Mouse (Mus musculus): ENCODE results near the gene 4930579F01Rik. TPM values are rescaled to one million over a fixed set of nuclear protein-coding genes. Genes with fewer than 3 reads are reported as not detected.
A peak's percentile ranks its signal among the peaks of the same experiment; 100 is the strongest.

4930579F01Rik gene
- total and polyA plus RNA-seq, 3 experiments = not detected

DNA sequence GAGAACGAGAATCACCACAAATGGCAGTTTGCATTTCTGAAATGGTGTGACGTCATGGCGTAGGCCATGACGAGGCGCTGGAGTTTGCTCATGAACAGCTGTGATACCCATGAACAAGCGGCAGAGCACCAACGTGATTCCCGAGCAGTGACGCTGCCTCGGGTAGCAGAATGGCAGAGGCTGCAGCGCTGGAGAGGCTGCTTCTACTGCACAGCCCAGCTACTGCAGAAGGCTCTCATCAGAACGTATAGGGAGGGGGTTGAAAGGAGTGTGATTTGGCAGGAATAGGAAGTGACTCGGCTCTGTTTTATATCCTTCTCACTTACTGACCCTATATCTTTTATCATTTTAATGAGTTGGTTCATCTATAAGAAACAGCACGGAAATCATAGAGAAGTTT, 74.8 kb downstream of the 4930579F01Rik start:
- H3K27me3 ChIP-seq (replicated peaks) = no peaks in the 10 kb centered on the region
- 0 out of 2 replicates have a peak overlapping the region, but pooled peaks have one; percentile 3 for H3K4me2 ChIP-seq (ENCODE audit: insufficient read depth, low read depth, poor library complexity, severe bottlenecking)
- no peak overlapping the region for H3K27ac ChIP-seq (ENCODE audit: insufficient read depth, low read depth)
- no peaks in the 10 kb centered on the region for H3K9me3 ChIP-seq (replicated peaks; ENCODE audit: low read length)
- in situ Hi-C loops (cut with MboI; ENCODE audit: low pct_ligation_motif_present, low pct_unique_long_range_greater_than_20kb, low sequenced_read_pairs) (no loop called here), dilution Hi-C loops (cut with MboI; ENCODE audit: extremely low pct_ligation_motif_present, extremely low pct_unique_long_range_greater_than_20kb, low sequenced_read_pairs) (no loop called here)
- H3K79me2 ChIP-seq (replicated peaks; ENCODE audit: control insufficient read depth, extremely low read depth, insufficient read depth, poor library complexity, severe bottlenecking) = no peaks in the 10 kb centered on the region
- no peak for DNase-seq (ENCODE audit: extremely low read depth)
- peaks cover 0 to 2% of the 10 kb centered on the region in 2 experiments for H3K36me3 ChIP-seq (replicated peaks in 1 of 2; ENCODE audit: control insufficient read depth in 1 of 2, insufficient read depth in 1 of 2, low read length in 1 of 2)
- H3K9ac ChIP-seq (ENCODE audit: insufficient read depth, low read depth) = no peak overlapping the region
- no peak overlapping the region for H3K4me3 ChIP-seq (replicated peaks in 1 of 3; ENCODE audit: low read depth in 2 of 3, low read length in 2 of 3, poor library complexity in 1 of 3)
- TF ChIP-seq BHLHE40 (IDR thresholded peaks at IDR 0.05; ENCODE audit: low read depth, low read length) (no peak), POLR2A (IDR thresholded peaks at IDR 0.05; ENCODE audit: low read depth, low read length) (no peak), CTCF (conservative IDR thresholded peaks at IDR 0.05 in 1 of 2, IDR thresholded peaks at IDR 0.05 in 1 of 2; ENCODE audit: low read depth in 2 of 2, low read length in 2 of 2) (no peak), E2F4 (IDR thresholded peaks at IDR 0.05; ENCODE audit: insufficient replicate concordance, low read depth, low read length) (no peak), HCFC1 (IDR thresholded peaks at IDR 0.05; ENCODE audit: low read depth, low read length) (no peak), KAT2A (IDR thresholded peaks at IDR 0.05; ENCODE audit: insufficient replicate concordance, low read length) (no peak), UBTF (IDR thresholded peaks at IDR 0.05; ENCODE audit: low read depth, low read length) (no peak), ELF1 (IDR thresholded peaks at IDR 0.05; ENCODE audit: low read depth, low read length) (no peak), TBP (conservative IDR thresholded peaks at IDR 0.05; ENCODE audit: low read depth, low read length) (no peak), NRF1 (IDR thresholded peaks at IDR 0.05; ENCODE audit: low read depth, low read length) (no peak)
- peaks cover 3 to 17% of the 10 kb centered on the region in 2 experiments for H3K4me1 ChIP-seq (ENCODE audit: control insufficient read depth in 1 of 2, insufficient read depth in 2 of 2)

DNA sequence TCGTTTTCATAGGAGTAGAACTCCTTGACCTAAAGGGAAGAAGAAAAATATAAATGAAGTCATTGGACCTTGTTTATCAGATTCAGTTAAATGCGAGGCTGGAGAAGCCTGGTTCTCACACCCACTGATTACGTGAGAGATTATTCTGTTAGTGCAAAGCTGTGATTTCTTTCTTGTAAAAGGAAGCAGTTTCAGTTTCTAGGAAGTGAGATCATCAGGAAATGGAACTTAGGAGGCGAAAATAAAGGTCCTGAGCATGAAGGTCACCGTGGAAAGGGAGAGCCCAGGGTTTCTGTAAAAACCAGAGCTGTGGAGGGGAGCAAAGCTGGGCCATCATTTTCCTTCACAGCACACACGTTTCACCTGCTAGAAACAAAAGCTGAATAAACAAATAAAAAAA, 75.2 kb downstream of the 4930579F01Rik start:
- H3K4me1 ChIP-seq (ENCODE audit: control insufficient read depth in 1 of 2, insufficient read depth in 2 of 2) = peaks cover 3 to 17% of the 10 kb centered on the region in 2 experiments
- H3K4me3 ChIP-seq (replicated peaks in 1 of 3; ENCODE audit: low read depth in 2 of 3, low read length in 2 of 3, poor library complexity in 1 of 3) = no peak overlapping the region
- no peak for DNase-seq (ENCODE audit: extremely low read depth)
- no peaks in the 10 kb centered on the region for H3K27me3 ChIP-seq (replicated peaks)
- H3K9ac ChIP-seq (ENCODE audit: insufficient read depth, low read depth) = no peak overlapping the region
- 0 out of 2 replicates have a peak overlapping the region, but pooled peaks have one; percentile 3 for H3K4me2 ChIP-seq (ENCODE audit: insufficient read depth, low read depth, poor library complexity, severe bottlenecking)
- dilution Hi-C loops (cut with MboI; ENCODE audit: extremely low pct_ligation_motif_present, extremely low pct_unique_long_range_greater_than_20kb, low sequenced_read_pairs) (no loop called here), in situ Hi-C loops (cut with MboI; ENCODE audit: low pct_ligation_motif_present, low pct_unique_long_range_greater_than_20kb, low sequenced_read_pairs) (no loop called here)
- TF ChIP-seq MAX (IDR thresholded peaks at IDR 0.05; ENCODE audit: low read length) (no peak), ELF1 (IDR thresholded peaks at IDR 0.05; ENCODE audit: low read depth, low read length) (peak; percentile 27; the same call in 1 of the 2 replicates), CTCF (conservative IDR thresholded peaks at IDR 0.05 in 1 of 2, IDR thresholded peaks at IDR 0.05 in 1 of 2; ENCODE audit: low read depth in 2 of 2, low read length in 2 of 2) (no peak), MXI1 (IDR thresholded peaks at IDR 0.05; ENCODE audit: low read depth, low read length) (0 out of 2 replicates have a peak, but pooled peaks have one; percentile 11)
- no peak overlapping the region for H3K27ac ChIP-seq (ENCODE audit: insufficient read depth, low read depth)
- peaks cover 0 to 2% of the 10 kb centered on the region in 2 experiments for H3K36me3 ChIP-seq (replicated peaks in 1 of 2; ENCODE audit: control insufficient read depth in 1 of 2, insufficient read depth in 1 of 2, low read length in 1 of 2)
- no peaks in the 10 kb centered on the region for H3K79me2 ChIP-seq (replicated peaks; ENCODE audit: control insufficient read depth, extremely low read depth, insufficient read depth, poor library complexity, severe bottlenecking)
- no peaks in the 10 kb centered on the region for H3K9me3 ChIP-seq (replicated peaks; ENCODE audit: low read length)

DNA sequence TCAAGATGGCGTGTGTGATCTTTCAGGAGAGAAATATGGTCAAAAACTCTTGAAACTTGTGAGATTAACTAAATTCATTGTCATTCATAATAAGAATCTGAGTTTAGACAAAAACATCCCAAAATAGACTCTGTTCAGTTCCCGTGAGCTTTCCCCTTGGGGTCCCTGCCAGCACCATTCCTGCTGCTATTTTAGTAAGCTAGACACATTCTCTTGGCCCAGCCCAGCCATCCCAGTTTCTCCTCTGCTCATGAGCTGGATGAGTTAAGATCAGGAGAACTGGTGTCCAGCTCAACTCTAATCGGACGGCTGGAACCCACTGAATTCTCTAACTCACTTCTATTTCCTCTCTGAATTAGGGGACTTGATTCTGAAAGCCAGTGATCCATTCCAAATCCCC, 76.8 kb downstream of the 4930579F01Rik start:
- H3K4me3 ChIP-seq (replicated peaks in 1 of 3; ENCODE audit: low read depth in 2 of 3, low read length in 2 of 3, poor library complexity in 1 of 3) = no peak overlapping the region
- in situ Hi-C loops (cut with MboI; ENCODE audit: low pct_ligation_motif_present, low pct_unique_long_range_greater_than_20kb, low sequenced_read_pairs) = no loop called here
- H3K4me2 ChIP-seq (ENCODE audit: insufficient read depth, low read depth, poor library complexity, severe bottlenecking) = no peak overlapping the region
- no peaks in the 10 kb centered on the region for H3K79me2 ChIP-seq (replicated peaks; ENCODE audit: control insufficient read depth, extremely low read depth, insufficient read depth, poor library complexity, severe bottlenecking)
- dilution Hi-C loops (cut with MboI; ENCODE audit: extremely low pct_ligation_motif_present, extremely low pct_unique_long_range_greater_than_20kb, low sequenced_read_pairs) = no loop called here
- H3K27me3 ChIP-seq (replicated peaks) = no peaks in the 10 kb centered on the region
- H3K9me3 ChIP-seq (replicated peaks; ENCODE audit: low read length) = no peaks in the 10 kb centered on the region
- DNase-seq (ENCODE audit: extremely low read depth) = no peak
- H3K4me1 ChIP-seq (ENCODE audit: control insufficient read depth in 1 of 2, insufficient read depth in 2 of 2) = peaks cover 3 to 17% of the 10 kb centered on the region in 2 experiments
- TF ChIP-seq CTCF (conservative IDR thresholded peaks at IDR 0.05 in 1 of 2, IDR thresholded peaks at IDR 0.05 in 1 of 2; ENCODE audit: low read depth in 2 of 2, low read length in 2 of 2) (no peak), MYC (IDR thresholded peaks at IDR 0.05; ENCODE audit: low read depth, low read length) (no peak), BHLHE40 (IDR thresholded peaks at IDR 0.05; ENCODE audit: low read depth, low read length) (no peak), GABPA (IDR thresholded peaks at IDR 0.05; ENCODE audit: insufficient replicate concordance, low read depth, low read length) (no peak), RAD21 (IDR thresholded peaks at IDR 0.05; ENCODE audit: low read depth, low read length) (no peak), USF2 (conservative IDR thresholded peaks at IDR 0.05; ENCODE audit: low read depth, low read length) (no peak), MEF2A (IDR thresholded peaks at IDR 0.05; ENCODE audit: borderline replicate concordance, low read depth, low read length) (no peak), SIN3A (IDR thresholded peaks at IDR 0.05; ENCODE audit: low read length) (no peak), KAT2A (IDR thresholded peaks at IDR 0.05; ENCODE audit: insufficient replicate concordance, low read length) (no peak), ELF1 (IDR thresholded peaks at IDR 0.05; ENCODE audit: low read depth, low read length) (no peak), NRF1 (IDR thresholded peaks at IDR 0.05; ENCODE audit: low read depth, low read length) (no peak), TCF12 (IDR thresholded peaks at IDR 0.05; ENCODE audit: low read depth, low read length) (no peak), JUN (IDR thresholded peaks at IDR 0.05; ENCODE audit: insufficient read depth, low read depth, low read length) (no peak), POLR2AphosphoS2 (IDR thresholded peaks at IDR 0.05; ENCODE audit: low read depth, low read length) (no peak), NELFE (IDR thresholded peaks at IDR 0.05; ENCODE audit: low read depth, low read length) (no peak), TBP (conservative IDR thresholded peaks at IDR 0.05; ENCODE audit: low read depth, low read length) (no peak), POLR2A (IDR thresholded peaks at IDR 0.05; ENCODE audit: low read depth, low read length) (no peak)
- H3K36me3 ChIP-seq (replicated peaks in 1 of 2; ENCODE audit: control insufficient read depth in 1 of 2, insufficient read depth in 1 of 2, low read length in 1 of 2) = peaks cover 0 to 2% of the 10 kb centered on the region in 2 experiments
- no peak overlapping the region for H3K27ac ChIP-seq (ENCODE audit: insufficient read depth, low read depth)
- no peak overlapping the region for H3K9ac ChIP-seq (ENCODE audit: insufficient read depth, low read depth)
